Mouse (Mus musculus) midbrain, embryonic 14.5 days (tissue): ENCODE measurements around the gene Prkce. TPM values are rescaled to one million over a fixed set of nuclear protein-coding genes. Genes with fewer than 3 reads are reported as not detected.

Experiments
- ATAC-seq: fragments of 200-750 bp; cut with Nextera tagmentation; 2 replicates; pipeline ENCODE4 v1.8.0; 2017; ENCODE audit warnings: moderate number of reproducible peaks, moderate library complexity; ENCODE audit not compliant: low FRiP score, low TSS enrichment
- DNase-seq: peaks from one replicate; pipeline ENCODE4 v3.0.0-alpha.2; 2015
- H3K27ac ChIP-seq: fragments of 300-500 bp; sonication (generic); replicated peaks from 2 replicates; pipeline ENCODE4 v1.5.1; 2014; ENCODE audit warnings: mild to moderate bottlenecking, low read depth, low read length, moderate library complexity
- H3K27me3 ChIP-seq: fragments of 300-500 bp; sonication (generic); 2 replicates; pipeline ENCODE4 v1.6.1; 2014; ENCODE audit warnings: low read length, control low read depth, mixed read lengths; ENCODE audit not compliant: control insufficient read depth, insufficient read depth
- H3K36me3 ChIP-seq: fragments of 300-500 bp; sonication (generic); 2 replicates; pipeline ENCODE4 v1.6.1; 2014; ENCODE audit warnings: low read length, control low read depth; ENCODE audit not compliant: control insufficient read depth, insufficient read depth
- H3K4me1 ChIP-seq: fragments of 300-500 bp; sonication (generic); 2 replicates; pipeline ENCODE4 v1.6.1; 2014; ENCODE audit warnings: mild to moderate bottlenecking, antibody characterized with exemption, low read length, control low read depth; ENCODE audit not compliant: control insufficient read depth, insufficient read depth
- H3K4me2 ChIP-seq: fragments of 300-500 bp; sonication (generic); 2 replicates; pipeline ENCODE4 v1.6.1; 2014; ENCODE audit warnings: mild to moderate bottlenecking, low read length, moderate library complexity
- H3K4me3 ChIP-seq: fragments of 300-500 bp; sonication (generic); replicated peaks from 2 replicates; pipeline ENCODE4 v1.5.1; 2014; ENCODE audit warnings: low read depth, low read length
- H3K9ac ChIP-seq: fragments of 300-500 bp; sonication (generic); replicated peaks from 2 replicates; pipeline ENCODE4 v1.6.1; 2014; ENCODE audit warnings: mild to moderate bottlenecking, low read length, moderate library complexity
- H3K9me3 ChIP-seq: fragments of 300-500 bp; sonication (generic); 2 replicates; pipeline ENCODE4 v1.6.1; 2016; ENCODE audit warnings: low read length, control low read depth, mixed read lengths; ENCODE audit not compliant: control insufficient read depth
- WGBS: fragments of 180-500 bp; shearing (Covaris S2); extraction: QIAGEN DNeasy Blood & Tissue Kit; methylation state at CpG from one replicate; pipeline ENCODE4 v1.1.7; 2014; 5-methylcytosine and 5-hydroxymethylcytosine counted together
- polyA plus RNA-seq: library from polyadenylated mRNA; unstranded; fragments of >200 nt; fragmentation: Nextera tagmentation; extraction: Ambion mirVana; gene quantifications from 2 replicates; pipeline ENCODE4 v1.2.1, GENCODE M21; 2014

Gene Prkce
- 25.4 and 29.6 TPM in 2 replicates for polyA plus RNA-seq

- no peaks in the 10 kb centered on the region for H3K9me3 ChIP-seq
- ATAC-seq (peak; percentile 74), DNase-seq (peak; percentile 94)
- H3K9ac ChIP-seq, result peak within 1 kb of the TSS; percentile 77
- H3K4me1 ChIP-seq, result peaks cover 27% of the 10 kb centered on the region
- peak within 1 kb of the TSS; percentile 67 for H3K4me3 ChIP-seq
- H3K4me2 ChIP-seq, result peak within 1 kb of the TSS; percentile 95
- peaks cover 8% of the 10 kb centered on the region; the same call in 1 of the 2 replicates for H3K27me3 ChIP-seq
- no peaks in the 10 kb centered on the region for H3K36me3 ChIP-seq
- peak within 1 kb of the TSS; percentile 85 for H3K27ac ChIP-seq
- WGBS, result under 1% methylated on average over 109 of the region's 115 CpGs
Measured at GRCm38 (mm10) chr17:86167320-86168230, at the start of gene Prkce. TSS of gene Prkce (plus strand) at chr17:86167785.

- no peak overlapping the region for H3K9ac ChIP-seq
- no peak overlapping the region for H3K4me3 ChIP-seq
- ATAC-seq (no peak), DNase-seq (no peak)
- no peak overlapping the region for H3K4me2 ChIP-seq
- no peak overlapping the region for H3K27ac ChIP-seq
- H3K27me3 ChIP-seq, result no peaks in the 10 kb centered on the region
- H3K9me3 ChIP-seq, result no peaks in the 10 kb centered on the region
- H3K36me3 ChIP-seq, result peaks cover 22% of the 10 kb centered on the region
- 97% methylated on average over 3 of the region's 3 CpGs for WGBS
- no peaks in the 10 kb centered on the region for H3K4me1 ChIP-seq
Measured at GRCm38 (mm10) chr17:86123146-86123545, 44.4 kb upstream of the Prkce start.

GRCm38 (mm10) chr17:86125908-86126307 is 41.7 kb upstream of the Prkce start:
- H3K9me3 ChIP-seq, result no peaks in the 10 kb centered on the region
- peaks cover 33% of the 10 kb centered on the region for H3K36me3 ChIP-seq
- no peaks in the 10 kb centered on the region for H3K27me3 ChIP-seq
- no peak overlapping the region for H3K4me3 ChIP-seq
- ATAC-seq (no peak), DNase-seq (no peak)
- no peaks in the 10 kb centered on the region for H3K4me1 ChIP-seq
- no peak overlapping the region for H3K27ac ChIP-seq
- H3K9ac ChIP-seq, result no peak overlapping the region
- WGBS, result 93% methylated on average over 5 of the region's 5 CpGs
- no peak overlapping the region for H3K4me2 ChIP-seq

- peaks cover 28% of the 10 kb centered on the region for H3K36me3 ChIP-seq
- H3K9ac ChIP-seq, result no peak overlapping the region
- H3K27ac ChIP-seq, result no peak overlapping the region
- ATAC-seq (no peak), DNase-seq (no peak)
- no peak overlapping the region for H3K4me3 ChIP-seq
- H3K4me2 ChIP-seq, result no peak overlapping the region
- H3K9me3 ChIP-seq, result no peaks in the 10 kb centered on the region
- H3K27me3 ChIP-seq, result no peaks in the 10 kb centered on the region
- no peaks in the 10 kb centered on the region for H3K4me1 ChIP-seq
- 98% methylated on average over 5 of the region's 5 CpGs for WGBS
Measured at GRCm38 (mm10) chr17:86128198-86128597, 39.4 kb upstream of the Prkce start.

GRCm38 (mm10) chr17:86132534-86132933 is 35.1 kb upstream of the Prkce start:
- Histone ChIP-seq H3K27me3 (no peaks in the 10 kb centered on the region), H3K4me3 (no peak overlapping the region), H3K9me3 (no peaks in the 10 kb centered on the region), H3K4me2 (no peak overlapping the region), H3K27ac (no peak overlapping the region), H3K9ac (no peak overlapping the region), H3K4me1 (no peaks in the 10 kb centered on the region), H3K36me3 (peaks cover 46% of the 10 kb centered on the region)
- ATAC-seq, result no peak
- peak; percentile 15 for DNase-seq
- WGBS, result 83% methylated on average over 5 of the region's 5 CpGs

GRCm38 (mm10) chr17:86134461-86134860 is 33.1 kb upstream of the Prkce start:
- 86% methylated on average over 6 of the region's 6 CpGs for WGBS
- no peaks in the 10 kb centered on the region for H3K27me3 ChIP-seq
- no peak overlapping the region for H3K27ac ChIP-seq
- ATAC-seq (no peak), DNase-seq (no peak)
- no peak overlapping the region for H3K4me2 ChIP-seq
- no peak overlapping the region for H3K4me3 ChIP-seq
- no peaks in the 10 kb centered on the region for H3K9me3 ChIP-seq
- H3K9ac ChIP-seq, result no peak overlapping the region
- peaks cover 47% of the 10 kb centered on the region for H3K36me3 ChIP-seq
- no peaks in the 10 kb centered on the region for H3K4me1 ChIP-seq

- WGBS, result 83% methylated on average over 10 of the region's 10 CpGs
- no peak overlapping the region for H3K27ac ChIP-seq
- no peaks in the 10 kb centered on the region for H3K4me1 ChIP-seq
- H3K36me3 ChIP-seq, result peaks cover 41% of the 10 kb centered on the region
- H3K9me3 ChIP-seq, result no peaks in the 10 kb centered on the region
- no peaks in the 10 kb centered on the region for H3K27me3 ChIP-seq
- no peak overlapping the region for H3K4me3 ChIP-seq
- H3K9ac ChIP-seq, result no peak overlapping the region
- no peak overlapping the region for H3K4me2 ChIP-seq
- no peak for DNase-seq
- ATAC-seq, result no peak
Measured at GRCm38 (mm10) chr17:86135835-86136234, 31.8 kb upstream of the Prkce start.

GRCm38 (mm10) chr17:86144537-86145078 is 23.0 kb upstream of the Prkce start:
- H3K27me3 ChIP-seq, result no peaks in the 10 kb centered on the region
- WGBS, result under 1% methylated on average over 33 of the region's 33 CpGs
- H3K27ac ChIP-seq, result peak overlapping the region; percentile 55

More at GRCm38 (mm10) chr17:86144537-86145078, 23.0 kb upstream of the Prkce start:
- H3K4me3 ChIP-seq, result peak overlapping the region; percentile 66
- H3K9ac ChIP-seq, result peak overlapping the region; percentile 59
- H3K9me3 ChIP-seq, result no peaks in the 10 kb centered on the region
- H3K4me2 ChIP-seq, result peak overlapping the region; percentile 96
- no peak for DNase-seq
- H3K36me3 ChIP-seq, result 0 out of 2 replicates have a peak, but pooled peaks cover 5% of the 10 kb centered on the region
- peaks cover 13% of the 10 kb centered on the region for H3K4me1 ChIP-seq
- ATAC-seq, result peak; percentile 82
